In genomic region chr12:51828716-51829289, GRCm38 (mm10) we compare ENCODE assay signal across 8 mouse cellular contexts. TPM values are rescaled to one million over a fixed set of nuclear protein-coding genes. Genes with fewer than 3 reads are reported as not detected.
DNase-seq lines count a peak whose midpoint lies in the region; ATAC-seq and TF ChIP-seq lines count a peak whose summit lies in the region.

No protein-coding gene starts in this region.

- no peaks in the 10 kb centered on the region for H3K36me3 ChIP-seq in ES-E14 (ENCODE audit: control insufficient read depth, insufficient read depth, low read length, poor library complexity, severe bottlenecking)
- peaks cover 52% of the 10 kb centered on the region for H3K36me3 ChIP-seq in erythroblast, embryonic 14.5 days (ENCODE audit: control insufficient read depth)
- peaks cover 20% of the 10 kb centered on the region for H3K36me3 ChIP-seq in intestine, embryonic 14.5 days (ENCODE audit: control insufficient read depth, insufficient read depth, low read length)
- peaks cover 28% of the 10 kb centered on the region for H3K36me3 ChIP-seq in liver, postnatal 0 days (replicated peaks; ENCODE audit: insufficient read depth, low read length)
- H3K36me3 ChIP-seq in neural tube, embryonic 15.5 days: 0 out of 2 replicates have a peak, but pooled peaks cover 3% of the 10 kb centered on the region

- TF ChIP-seq EP300 in liver, postnatal 0 days (IDR thresholded peaks at IDR 0.05; ENCODE audit: low read depth): no peak

- ATAC-seq in intestine, embryonic 14.5 days (replicated peaks; ENCODE audit: low FRiP score, low TSS enrichment, low read depth): peak; percentile 21
- ATAC-seq in liver, postnatal 0 days: peak; percentile 10
- ATAC-seq in neural tube, embryonic 15.5 days (ENCODE audit: low FRiP score): no peak

- H3K27me3 ChIP-seq in erythroblast, embryonic 14.5 days (ENCODE audit: control insufficient read depth): no peaks in the 10 kb centered on the region
- H3K27me3 ChIP-seq in intestine, embryonic 14.5 days (replicated peaks; ENCODE audit: control insufficient read depth, insufficient read depth, low read length): no peaks in the 10 kb centered on the region
- H3K27me3 ChIP-seq in liver, postnatal 0 days (ENCODE audit: insufficient read depth, low read length): no peaks in the 10 kb centered on the region
- H3K27me3 ChIP-seq in neural tube, embryonic 15.5 days (replicated peaks): no peaks in the 10 kb centered on the region

- 0 out of 4 replicates have a peak, but pooled peaks cover 0 to 3% of the 10 kb centered on the region in 2 experiments for H3K4me1 ChIP-seq in ES-E14 (ENCODE audit: control insufficient read depth in 2 of 2, insufficient read depth in 2 of 2, low read length in 2 of 2, poor library complexity in 1 of 2)
- H3K4me1 ChIP-seq in erythroblast, embryonic 14.5 days (ENCODE audit: control insufficient read depth): peaks cover 54% of the 10 kb centered on the region
- peaks cover 16% of the 10 kb centered on the region for H3K4me1 ChIP-seq in intestine, embryonic 14.5 days (replicated peaks; ENCODE audit: control insufficient read depth, insufficient read depth, low read length)
- H3K4me1 ChIP-seq in liver, postnatal 0 days (ENCODE audit: insufficient read depth): peaks cover 20% of the 10 kb centered on the region
- peaks cover 20% of the 10 kb centered on the region for H3K4me1 ChIP-seq in neural tube, embryonic 15.5 days

- no peak for TF ChIP-seq CTCF in liver, postnatal 0 days (IDR thresholded peaks at IDR 0.05; ENCODE audit: low read depth)

- no peaks in the 10 kb centered on the region for H3K9me3 ChIP-seq in ES-E14 (ENCODE audit: control insufficient read depth, insufficient read depth, low read depth, low read length)
- H3K9me3 ChIP-seq in erythroblast, embryonic 14.5 days (ENCODE audit: control insufficient read depth, low read length): no peaks in the 10 kb centered on the region
- no peaks in the 10 kb centered on the region for H3K9me3 ChIP-seq in intestine, embryonic 14.5 days (ENCODE audit: control insufficient read depth, low read length)
- H3K9me3 ChIP-seq in liver, postnatal 0 days (ENCODE audit: low read length): no peaks in the 10 kb centered on the region
- no peaks in the 10 kb centered on the region for H3K9me3 ChIP-seq in neural tube, embryonic 15.5 days (replicated peaks)

- peak; percentile 65 for DNase-seq in gastrocnemius, postnatal 10 days
- DNase-seq in gastrocnemius, adult 18-20 months (ENCODE audit: low spot score): no peak
- DNase-seq in ES-E14 (ENCODE audit: low read depth, low spot score): no peak
- peak; percentile 94 for DNase-seq in intestine, embryonic 14.5 days (ENCODE audit: low spot score)
- peak; percentile 74 for DNase-seq in liver, postnatal 0 days
- DNase-seq in thymus, postnatal 4 days: peak; percentile 84

- H3K4me3 ChIP-seq in ES-E14 (ENCODE audit: insufficient read depth in 1 of 2, low read depth in 1 of 2, low read length in 2 of 2, poor library complexity in 1 of 2, severe bottlenecking in 1 of 2): peak overlapping the region; percentile 70 to 74
- H3K4me3 ChIP-seq in erythroblast, embryonic 14.5 days (replicated peaks): peak overlapping the region; percentile 100
- H3K4me3 ChIP-seq in intestine, embryonic 14.5 days (ENCODE audit: low read depth, low read length): peak overlapping the region; percentile 92
- peak overlapping the region; percentile 86 for H3K4me3 ChIP-seq in liver, postnatal 0 days (ENCODE audit: low read depth, low read length)
- H3K4me3 ChIP-seq in neural tube, embryonic 15.5 days (replicated peaks): peak overlapping the region; percentile 96

- peak overlapping the region; percentile 75 for H3K4me2 ChIP-seq in intestine, embryonic 14.5 days (ENCODE audit: low read length)
- peak overlapping the region; percentile 64 for H3K4me2 ChIP-seq in liver, postnatal 0 days (ENCODE audit: low read depth, low read length)
- H3K4me2 ChIP-seq in neural tube, embryonic 15.5 days: peak overlapping the region; percentile 60

- WGBS in intestine, embryonic 14.5 days: under 1% methylated on average over 59 of the region's 66 CpGs
- WGBS in liver, postnatal 0 days (ENCODE audit: insufficient replicate concordance): under 1% methylated on average over 58 of the region's 66 CpGs
- WGBS in neural tube, embryonic 15.5 days: under 1% methylated on average over 65 of the region's 66 CpGs

- peak overlapping the region; percentile 46 for H3K27ac ChIP-seq in ES-E14 (ENCODE audit: insufficient read depth, low read depth, low read length, poor library complexity, severe bottlenecking)
- peak overlapping the region; percentile 100 for H3K27ac ChIP-seq in intestine, embryonic 14.5 days (ENCODE audit: low read depth)
- peak overlapping the region; percentile 100 for H3K27ac ChIP-seq in liver, postnatal 0 days (ENCODE audit: low read depth)
- peak overlapping the region; percentile 98 for H3K27ac ChIP-seq in neural tube, embryonic 15.5 days (replicated peaks)

- in situ Hi-C loops in ES-E14 (cut with MboI; ENCODE audit: low sequenced_read_pairs in 2 of 2, unreplicated experiment in 2 of 2): no loop called here

- H3K9ac ChIP-seq in ES-E14 (ENCODE audit: insufficient read depth, low read depth, low read length, poor library complexity, severe bottlenecking): peak overlapping the region; percentile 78
- peak overlapping the region; percentile 99 for H3K9ac ChIP-seq in intestine, embryonic 14.5 days (ENCODE audit: low read length)
- peak overlapping the region; percentile 97 for H3K9ac ChIP-seq in liver, postnatal 0 days (replicated peaks)
- H3K9ac ChIP-seq in neural tube, embryonic 15.5 days (replicated peaks): peak overlapping the region; percentile 99

TF ChIP-seq in ES-E14, 5 proteins besides CTCF, POLR2A, EP300 and RAD21:
- no peak for TF ChIP-seq CHD2 (IDR thresholded peaks at IDR 0.05; ENCODE audit: low read depth, low read length)
- no peak for TF ChIP-seq ZNF384 (IDR thresholded peaks at IDR 0.05; ENCODE audit: low read depth, low read length)
- TF ChIP-seq MAFK (IDR thresholded peaks at IDR 0.05; ENCODE audit: insufficient read depth, low read depth, low read length): no peak
- no peak for TF ChIP-seq HCFC1 (IDR thresholded peaks at IDR 0.05; ENCODE audit: borderline replicate concordance, insufficient read depth, low read length)
- no peak for TF ChIP-seq ZC3H11A (IDR thresholded peaks at IDR 0.05; ENCODE audit: borderline replicate concordance, low read depth, low read length)

RNA-seq across cellular contexts. Expression of gene Hectd1, which starts 0.5 kb away (rescaled TPM):
- total RNA-seq in gastrocnemius, postnatal 10 days (2021): 10 to 100 TPM; 85.6 to 90.6 TPM
- total RNA-seq in gastrocnemius, adult 18-20 months (2021): 10 to 100 TPM; 84.3 to 90.9 TPM
- total RNA-seq in ES-E14 (2012; rRNA removed): 38.2 and 45.1 TPM in 2 replicates
- polyA plus RNA-seq in erythroblast, embryonic 14.5 days (2012): 0.40 and 0.52 TPM in 2 replicates
- 41.1 and 43.3 TPM in 2 replicates for polyA plus RNA-seq in intestine, embryonic 14.5 days (2014; fragmentation: Nextera tagmentation; extraction: Ambion mirVana)
- 18.2 and 20.6 TPM in 2 replicates for polyA plus RNA-seq in liver, postnatal 0 days (2015; fragmentation: Nextera tagmentation; extraction: Ambion mirVana)
- 36.0 and 37.6 TPM in 2 replicates for polyA plus RNA-seq in neural tube, embryonic 15.5 days (2015; fragmentation: Nextera tagmentation; extraction: Ambion mirVana)

Comparison
In these comparisons a context has a peak if more than half of its experiments do, and no peak if none do; other contexts are left out.
1. DNase-seq: peak in gastrocnemius, postnatal 10 days (single experiment), intestine, embryonic 14.5 days (single experiment), liver, postnatal 0 days (single experiment) and thymus, postnatal 4 days (single experiment); none in gastrocnemius, adult 18-20 months (single experiment) and ES-E14 (single experiment).
2. H3K27ac ChIP-seq: peak in every context shown above with its lines; median percentile 100 in intestine, embryonic 14.5 days; 100 in liver, postnatal 0 days; 98 in neural tube, embryonic 15.5 days; 46 in ES-E14.
3. RNA of gene Hectd1, which starts 0.5 kb away (polyA plus RNA-seq): 41.1 to 43.3 TPM in intestine, embryonic 14.5 days, 36.0 to 37.6 TPM in neural tube, embryonic 15.5 days and 18.2 to 20.6 TPM in liver, postnatal 0 days; 0.40 to 0.52 TPM in erythroblast, embryonic 14.5 days; every median in the first group is over 10 times any median in the second.
4. Peak in every context shown above with its lines, with median percentiles within 50 percentile points of each other: H3K4me3 ChIP-seq, H3K9ac ChIP-seq and H3K4me2 ChIP-seq.